Mouse (Mus musculus): ENCODE data around the gene Bcl2. TPM values are rescaled to one million over a fixed set of nuclear protein-coding genes. Genes with fewer than 3 reads are reported as not detected.
A peak's percentile ranks its signal among the peaks of the same experiment; 100 is the strongest.

Gene Bcl2
- total RNA-seq, 1 experiment from 2014 or later = 6.0 TPM

DNA sequence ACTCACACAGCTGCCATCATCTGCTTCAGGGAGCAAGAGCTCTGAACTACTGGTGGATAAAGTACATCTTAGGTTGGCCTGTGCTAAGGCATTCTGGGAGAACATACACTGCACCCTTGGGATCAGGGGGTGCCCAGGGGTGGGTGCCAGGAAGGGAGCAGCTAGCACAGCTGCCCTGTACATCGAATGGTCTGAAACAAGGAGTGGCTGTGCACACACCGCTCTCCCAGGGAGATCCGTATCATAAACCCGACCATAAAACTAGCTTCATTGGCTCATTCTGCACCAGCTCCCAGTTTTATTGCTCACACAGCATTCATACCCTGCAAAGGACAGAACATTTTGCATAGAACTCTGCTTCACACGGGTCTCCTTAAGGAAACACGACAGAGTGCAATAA lies 127.3 kb downstream of the Bcl2 start:
- DNase-seq = no peak

DNA sequence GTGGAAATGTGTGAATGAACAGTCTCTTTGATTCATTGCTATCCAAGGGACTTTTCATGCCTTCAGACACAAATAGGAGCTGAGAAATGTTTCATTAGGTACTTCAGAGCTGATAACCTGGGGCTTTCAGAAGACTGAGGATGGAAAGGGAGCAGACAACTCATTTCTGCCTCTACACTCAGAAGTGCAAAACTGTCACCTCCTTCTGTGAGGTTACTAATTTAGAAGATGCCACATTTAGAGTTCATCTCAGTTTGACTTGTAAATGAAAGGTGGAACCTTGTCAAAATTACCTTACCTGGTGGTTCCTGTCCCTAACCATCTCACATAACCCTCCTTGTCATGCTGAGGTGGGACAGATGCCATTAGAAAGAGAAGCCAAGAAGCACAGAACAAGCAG lies 128.7 kb downstream of the Bcl2 start:
- no peak for DNase-seq

DNA sequence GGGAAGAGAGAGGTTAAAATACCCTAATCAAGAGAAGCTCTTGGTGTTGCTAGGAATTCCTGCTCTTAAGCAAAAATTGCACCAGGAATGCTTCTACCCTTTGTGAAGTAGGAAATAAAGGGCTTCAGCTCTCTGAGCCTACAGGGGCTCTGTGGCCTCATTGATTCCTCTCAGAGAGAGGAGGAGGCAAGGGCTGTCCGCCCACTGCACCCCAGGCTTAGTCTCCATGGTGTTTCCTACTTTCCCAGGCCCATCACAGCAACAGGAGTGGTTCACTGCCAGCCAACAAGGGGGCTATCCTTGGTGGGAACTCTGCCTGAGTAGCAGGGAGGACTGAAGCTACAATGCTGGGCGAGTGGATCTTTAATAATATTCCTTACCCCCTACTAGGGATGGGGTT lies 129.2 kb downstream of the Bcl2 start:
- DNase-seq = no peak

DNA sequence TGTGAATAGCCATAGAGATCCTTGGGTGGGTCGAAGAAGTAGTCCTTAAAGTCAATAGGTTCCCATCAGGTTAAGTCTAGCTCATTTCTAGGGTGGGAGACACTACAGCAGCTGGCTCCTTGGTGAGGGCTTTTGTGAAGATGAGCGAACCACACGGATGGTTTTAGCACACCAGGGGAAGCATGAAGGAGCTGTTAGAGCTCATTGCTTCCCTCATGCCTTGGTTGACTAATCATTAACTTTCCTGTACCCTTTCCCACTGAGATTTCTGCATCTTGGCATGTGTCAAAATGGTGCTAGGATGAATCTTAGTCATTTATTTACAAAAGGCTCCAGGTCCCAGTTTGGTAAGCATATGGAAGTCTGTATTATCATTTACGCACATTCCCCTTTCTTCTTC lies 129.8 kb downstream of the Bcl2 start:
- DNase-seq = no peak

DNA sequence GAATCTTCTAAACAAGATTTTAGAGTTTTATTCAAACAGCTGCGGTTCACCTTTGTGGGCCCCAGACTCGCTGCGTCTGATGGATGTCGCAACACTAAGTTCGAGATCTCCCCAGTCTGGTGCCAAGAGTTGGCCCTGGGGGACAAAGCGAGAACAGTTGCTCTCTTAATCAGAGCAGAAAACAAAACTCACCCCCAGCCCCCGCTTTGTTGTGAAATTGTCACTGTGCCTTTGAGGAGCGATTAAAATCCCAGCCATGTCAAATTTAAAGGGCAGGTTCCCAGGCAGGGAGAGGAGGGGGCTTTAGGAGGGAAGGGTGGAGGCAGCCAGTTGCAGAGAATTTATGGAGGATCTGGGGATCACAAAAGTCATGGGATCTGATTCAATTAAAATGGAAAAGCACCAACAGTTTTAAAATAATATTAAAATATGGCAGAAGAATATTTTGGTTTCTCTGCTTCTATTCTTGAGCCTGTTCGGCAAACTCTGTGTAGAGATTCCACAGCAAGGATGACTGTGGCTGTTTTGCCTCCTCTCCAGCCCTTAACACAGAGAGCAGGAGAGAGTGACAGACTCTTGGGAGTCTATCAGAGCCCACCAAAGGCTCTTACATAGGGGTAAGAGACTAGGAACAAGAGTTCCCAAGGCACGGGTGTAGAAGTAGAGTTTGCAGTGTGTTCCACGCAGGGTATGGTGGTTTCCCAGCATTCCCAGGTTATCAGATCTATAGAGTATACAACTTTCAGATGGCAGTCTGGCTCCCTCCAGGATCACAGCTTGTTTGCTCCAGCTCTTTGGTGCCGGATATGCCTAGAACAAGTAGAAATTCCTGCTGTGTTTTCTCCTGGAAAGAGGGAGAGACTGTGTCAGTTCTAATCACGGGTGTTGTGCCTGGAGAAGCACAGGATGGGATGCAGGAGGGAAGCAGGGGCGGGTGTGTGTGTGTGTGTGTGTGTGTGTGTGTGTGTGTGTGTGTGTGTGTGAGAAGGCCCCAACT lies 130.5 kb downstream of the Bcl2 start:
- DNase-seq = peak; percentile 79

DNA sequence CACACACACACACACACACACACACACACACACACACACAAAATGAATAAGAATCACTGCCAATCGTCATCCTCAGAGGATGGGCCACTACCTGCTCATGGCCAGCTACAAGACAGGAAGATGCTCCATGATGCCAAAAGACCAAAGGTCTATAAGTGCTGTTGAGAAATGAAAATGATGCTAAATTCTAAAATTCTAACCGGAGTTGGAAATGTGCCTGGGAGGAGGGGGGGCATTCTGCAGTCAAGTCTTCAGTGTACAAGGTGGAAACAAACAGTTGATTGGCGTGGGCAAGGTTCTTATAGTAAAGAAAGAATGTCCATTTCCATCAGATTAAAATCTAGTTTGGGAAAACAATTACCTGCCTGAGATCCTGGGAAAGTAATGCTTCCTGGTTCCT lies 131.3 kb downstream of the Bcl2 start:
- DNase-seq = no peak

DNA sequence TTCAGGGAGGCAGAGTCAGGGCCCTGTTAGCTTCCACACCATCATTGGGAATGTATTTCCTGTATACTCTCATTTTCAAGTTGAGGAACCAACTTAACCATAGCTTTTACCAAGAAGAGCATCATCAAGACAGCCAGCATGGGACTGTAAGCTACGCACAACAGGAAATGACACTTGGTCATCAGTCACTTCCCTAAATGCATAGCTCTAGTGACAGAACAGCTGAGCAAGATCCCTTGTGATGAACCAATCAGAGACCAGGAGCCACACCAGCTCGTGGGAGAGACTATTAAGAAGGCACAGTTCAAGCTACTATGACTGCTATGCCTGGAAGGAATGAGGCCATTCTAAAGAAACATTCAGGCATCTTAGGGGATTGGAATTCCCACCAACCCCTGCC lies 132.3 kb downstream of the Bcl2 start:
- DNase-seq = no peak

DNA sequence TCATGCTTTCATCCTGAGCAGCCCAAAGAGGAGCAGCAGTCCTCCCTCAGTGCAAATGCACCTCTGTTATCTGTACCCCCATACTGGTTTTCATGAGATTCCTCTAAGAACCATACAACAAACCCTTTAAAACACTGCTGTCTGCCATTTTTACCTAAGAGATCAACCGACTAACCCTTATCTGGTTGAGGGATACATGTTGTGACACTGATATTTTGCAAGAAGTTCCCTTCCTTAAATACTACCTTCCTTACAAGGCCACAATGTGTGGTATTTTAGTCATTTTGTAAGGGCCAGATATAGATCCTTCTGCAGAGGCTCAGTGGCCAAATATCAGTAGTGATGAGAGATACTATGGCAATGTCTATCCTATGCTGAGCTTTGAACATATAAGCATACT lies 134.3 kb downstream of the Bcl2 start:
- no peak for DNase-seq

DNA sequence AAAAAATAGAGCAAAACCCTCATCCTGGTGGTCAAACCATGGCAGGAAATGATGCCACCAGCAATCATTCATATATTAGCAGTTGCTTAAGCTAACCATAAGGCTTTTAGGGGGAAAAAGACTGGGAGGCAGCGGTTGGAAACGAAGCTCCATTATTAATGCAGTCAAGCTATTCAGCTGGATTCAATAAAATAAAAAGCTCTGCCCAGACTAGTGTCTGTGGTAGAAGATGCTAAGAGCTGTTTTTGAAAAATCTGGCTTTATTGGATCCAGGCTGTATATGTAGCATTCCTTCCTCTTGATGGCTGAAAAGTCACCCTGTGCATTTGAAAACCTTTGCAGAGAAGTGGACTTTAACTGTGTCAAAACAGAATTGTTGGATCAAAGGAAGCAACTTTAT lies 141.6 kb downstream of the Bcl2 start:
- no peak for DNase-seq

DNA sequence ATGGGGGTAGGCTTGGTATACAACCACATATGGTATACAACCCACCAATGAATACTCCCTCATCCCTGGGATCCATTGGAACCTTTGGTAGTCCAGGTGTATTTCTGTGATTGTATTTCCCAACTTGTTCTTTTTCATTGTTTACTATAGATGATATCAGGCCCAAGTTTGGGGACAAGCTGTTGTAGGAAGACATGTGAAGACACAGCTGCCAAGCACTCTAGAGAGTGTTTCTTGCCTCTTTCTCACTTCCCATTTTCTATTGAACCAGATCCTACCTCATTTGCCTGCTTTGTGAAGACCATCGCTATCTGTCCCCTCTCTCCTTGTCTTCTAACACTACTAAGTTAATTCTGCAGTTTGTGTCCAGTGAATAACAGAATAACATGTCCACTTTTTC lies 143.2 kb downstream of the Bcl2 start:
- no peak for DNase-seq

DNA sequence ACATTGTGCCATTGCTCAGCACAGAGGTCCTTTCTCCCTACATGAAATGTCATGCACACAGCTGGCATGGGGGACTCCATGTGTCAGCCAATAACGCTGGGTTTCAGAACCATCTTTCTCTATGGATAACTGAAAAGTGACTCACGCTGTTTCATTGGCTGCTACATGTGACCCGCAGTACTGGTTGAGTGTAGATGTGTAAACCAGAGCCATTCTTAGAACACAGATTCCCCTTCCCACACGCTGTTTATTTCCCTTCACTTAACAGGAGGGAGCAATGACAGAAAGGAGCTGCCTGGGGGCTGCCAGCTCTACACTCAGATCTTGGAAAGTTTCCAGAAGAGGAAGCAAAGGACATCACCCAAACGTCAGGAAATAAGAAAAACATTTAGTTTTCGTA lies 143.7 kb downstream of the Bcl2 start:
- no peak for DNase-seq

DNA sequence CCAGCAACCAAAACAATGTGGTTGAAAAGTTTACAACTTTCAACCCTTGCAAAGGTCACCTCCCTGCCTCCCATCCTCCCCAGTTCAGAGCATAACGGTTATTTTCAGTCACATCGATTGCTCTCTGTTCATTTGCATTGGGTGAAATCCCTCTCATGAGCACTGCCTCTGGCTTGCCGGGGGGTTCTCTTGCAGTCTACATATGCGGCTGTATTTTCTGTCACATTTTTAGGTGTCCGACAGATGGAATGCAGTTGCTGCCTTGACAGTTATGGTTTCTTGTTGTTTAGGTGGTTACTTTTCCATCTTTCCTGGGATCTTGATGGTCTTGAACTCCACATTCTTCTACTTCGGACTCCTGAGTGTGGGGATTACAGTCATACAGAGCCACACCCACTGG lies 144.4 kb downstream of the Bcl2 start:
- DNase-seq = no peak

DNA sequence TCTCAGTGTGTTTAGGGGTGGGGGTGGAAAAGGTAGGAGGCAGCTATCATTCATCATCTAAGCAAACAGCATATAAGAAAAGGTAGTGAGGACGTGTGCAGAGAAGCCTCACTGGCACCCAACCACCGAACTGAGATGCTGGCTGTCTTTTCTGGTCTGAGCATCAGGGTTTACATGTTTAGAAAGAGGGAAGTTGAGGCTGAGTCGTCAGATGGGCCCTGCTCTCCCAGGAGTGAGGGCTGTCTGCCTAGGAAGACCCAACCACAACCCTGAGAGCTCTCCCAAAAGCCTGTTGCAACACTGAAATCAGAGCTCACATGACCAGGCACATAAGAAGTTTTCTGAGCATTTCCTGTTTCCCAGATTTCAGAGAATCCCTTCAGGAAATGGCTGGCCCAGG lies 145.2 kb downstream of the Bcl2 start:
- no peak for DNase-seq

DNA sequence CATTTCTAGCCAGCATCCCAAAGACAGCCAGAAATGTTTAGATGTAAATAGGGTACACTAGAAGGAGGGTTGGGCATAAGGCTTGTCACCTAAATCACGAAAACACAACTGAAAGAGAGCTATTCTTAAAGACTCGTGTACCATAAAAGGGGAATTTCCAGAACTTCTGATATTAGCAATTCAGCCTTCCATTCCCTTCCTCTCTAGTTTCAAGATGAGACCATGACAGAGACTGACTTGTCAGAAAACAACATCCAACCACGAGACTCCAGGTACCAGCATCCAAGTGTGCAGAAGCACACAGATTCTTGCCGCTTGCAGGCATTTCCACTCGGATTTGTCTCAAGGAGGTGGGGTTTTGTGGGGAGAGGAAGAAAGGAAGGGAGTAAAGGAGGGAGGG lies 146.6 kb downstream of the Bcl2 start:
- DNase-seq = no peak

DNA sequence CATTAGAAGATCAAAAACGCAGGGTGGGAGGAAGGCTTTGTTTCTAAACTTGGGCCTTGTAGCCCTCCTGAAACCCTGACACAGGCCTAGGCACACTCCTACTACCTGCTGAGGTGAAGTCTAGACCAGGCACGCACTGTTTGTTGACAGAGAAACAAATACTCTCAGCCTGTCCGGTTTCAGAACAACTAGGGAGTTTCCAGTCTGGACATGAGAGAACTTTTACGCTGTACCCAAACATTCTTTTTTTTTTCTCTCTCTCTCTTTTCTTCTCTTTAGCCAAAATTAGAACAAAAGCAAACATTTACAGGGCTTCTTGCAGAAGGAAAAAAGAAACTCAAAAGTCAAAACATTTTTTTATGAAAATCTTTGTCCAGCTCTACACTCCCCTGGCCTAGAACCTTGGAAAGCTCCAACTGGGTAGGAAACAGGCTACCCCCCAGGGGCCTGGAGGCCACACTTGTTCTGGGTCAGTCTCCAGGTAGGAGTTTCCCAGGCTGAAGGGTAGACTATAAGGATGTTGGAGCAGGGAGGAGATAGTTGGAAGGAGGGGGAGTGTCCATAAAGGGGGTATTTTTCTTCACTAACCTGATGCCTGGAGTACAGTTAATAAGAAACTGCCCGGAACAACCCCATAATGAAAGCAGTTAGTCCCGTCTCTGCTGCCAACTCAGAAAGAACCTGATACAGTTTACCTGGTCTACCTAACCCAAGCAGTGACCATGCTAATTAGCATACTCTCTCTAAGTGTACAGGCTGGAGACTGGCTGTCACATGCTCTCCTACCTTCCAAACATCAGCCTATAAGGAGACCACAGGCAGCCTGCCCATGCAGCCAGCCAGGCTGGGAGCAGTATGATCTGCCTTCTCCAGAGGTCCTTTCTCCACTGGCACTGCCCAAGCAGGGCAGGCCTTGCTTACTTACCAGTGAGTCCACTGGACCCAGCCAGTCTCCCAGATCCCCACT lies 147.7 kb downstream of the Bcl2 start:
- no peak for DNase-seq

DNA sequence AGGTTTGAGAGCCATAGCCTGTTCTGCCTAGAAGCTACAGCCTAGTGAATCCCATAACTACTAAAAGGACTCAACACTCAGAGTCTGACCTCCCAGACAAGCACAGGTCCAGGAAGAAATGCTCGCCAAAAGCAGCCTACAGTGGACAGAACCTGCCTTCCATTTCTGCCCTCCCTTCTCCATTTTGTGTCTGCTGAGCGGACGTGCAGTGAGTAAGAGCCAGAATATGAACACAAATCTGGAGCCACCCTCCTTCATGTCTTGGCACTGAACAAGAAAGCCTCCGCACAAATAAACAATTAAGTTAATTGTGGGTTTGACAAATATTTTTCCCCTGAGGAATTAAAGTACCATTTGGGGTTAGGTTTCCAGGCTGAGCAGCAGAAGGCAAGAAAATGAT lies 148.8 kb downstream of the Bcl2 start:
- DNase-seq = no peak

DNA sequence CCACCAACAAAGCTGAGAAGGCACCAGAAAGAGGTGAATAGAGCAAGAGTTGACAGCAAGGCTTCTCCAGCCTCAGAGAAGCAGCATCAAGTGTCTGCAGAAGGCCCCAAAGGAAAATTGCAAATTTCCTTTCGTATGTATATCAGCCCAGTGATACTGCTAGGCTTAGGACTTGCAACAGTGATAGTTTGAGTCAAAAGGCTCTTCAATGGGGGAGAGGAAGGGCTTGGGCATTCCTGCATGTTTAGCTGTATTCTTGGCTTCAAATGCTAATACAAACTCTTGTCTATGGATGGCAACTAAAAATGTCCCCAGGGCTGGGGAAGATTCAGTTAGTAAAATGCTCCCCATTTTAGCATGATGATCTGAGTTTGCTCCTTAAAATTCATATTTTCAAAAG lies 149.6 kb downstream of the Bcl2 start:
- no peak for DNase-seq

DNA sequence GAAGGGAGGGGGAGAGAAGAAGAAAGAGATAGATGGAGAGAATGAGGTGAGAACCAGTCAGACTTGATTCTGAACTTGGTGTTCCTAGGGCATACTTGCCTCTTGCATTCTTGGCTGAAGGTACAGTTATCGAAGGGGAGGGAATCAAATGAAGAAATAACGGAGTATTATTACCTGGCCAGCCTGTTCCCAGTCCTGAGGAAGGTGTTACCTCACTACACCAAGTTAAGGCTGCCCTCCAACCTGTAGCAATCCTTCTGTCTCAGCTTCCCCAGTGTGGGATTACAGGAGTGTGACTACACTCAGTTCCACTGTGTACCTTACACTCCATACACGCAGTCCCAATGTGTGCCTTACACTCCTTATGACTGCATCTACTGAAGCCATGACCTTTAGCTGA lies 151.3 kb downstream of the Bcl2 start:
- no peak for DNase-seq

DNA sequence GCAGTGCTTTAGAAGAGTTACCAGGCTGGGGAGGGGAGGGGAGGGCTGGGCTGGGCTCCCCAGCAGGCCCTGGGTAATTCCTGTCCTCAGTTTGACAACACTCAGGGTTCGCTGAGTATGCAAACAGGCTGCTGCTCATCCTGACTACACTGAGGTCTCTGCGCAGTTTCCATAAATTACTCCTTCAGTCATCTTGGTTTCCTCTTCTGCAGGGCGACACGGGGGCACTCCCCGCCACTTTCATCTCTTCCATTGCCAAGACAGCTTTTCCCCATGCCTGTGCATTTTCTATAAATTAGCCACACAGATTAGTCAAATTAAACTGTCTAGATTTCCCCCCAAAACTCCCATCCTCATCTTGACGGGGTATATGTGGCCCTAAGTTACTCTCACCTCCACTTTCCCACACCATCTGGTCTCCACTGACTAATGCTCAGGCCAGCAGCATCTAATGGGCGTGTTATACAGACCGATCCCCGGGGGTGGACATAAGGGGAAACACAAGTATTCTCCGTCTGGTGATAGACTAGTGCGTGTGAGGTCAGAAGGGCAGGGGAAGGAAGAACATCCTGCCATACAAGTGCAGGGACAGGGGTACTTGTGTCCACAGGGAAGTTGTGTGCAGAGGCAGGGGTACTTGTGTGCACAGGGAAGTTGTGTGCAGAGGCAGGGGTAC lies 152.9 kb downstream of the Bcl2 start:
- DNase-seq = no peak

DNA sequence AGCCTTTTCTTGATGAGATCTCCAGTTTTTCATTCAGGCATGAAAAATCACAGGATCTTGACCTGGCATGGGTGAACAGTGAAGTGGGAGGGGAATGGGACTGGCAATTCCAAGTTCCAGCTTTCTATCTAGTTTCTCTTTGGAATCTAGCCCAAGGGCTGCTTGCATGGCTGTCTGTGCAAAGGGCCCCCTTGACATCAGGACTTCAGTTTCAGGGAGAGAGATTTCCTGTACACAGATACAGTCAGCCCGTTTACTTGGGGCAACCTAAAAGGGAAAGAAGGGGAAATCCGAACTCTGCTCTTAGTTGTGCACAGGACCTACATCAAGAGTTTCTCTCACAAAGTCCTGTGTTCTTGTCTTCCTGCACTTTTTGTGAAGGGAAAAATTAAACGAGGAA lies 154.0 kb downstream of the Bcl2 start:
- no peak for DNase-seq

DNA sequence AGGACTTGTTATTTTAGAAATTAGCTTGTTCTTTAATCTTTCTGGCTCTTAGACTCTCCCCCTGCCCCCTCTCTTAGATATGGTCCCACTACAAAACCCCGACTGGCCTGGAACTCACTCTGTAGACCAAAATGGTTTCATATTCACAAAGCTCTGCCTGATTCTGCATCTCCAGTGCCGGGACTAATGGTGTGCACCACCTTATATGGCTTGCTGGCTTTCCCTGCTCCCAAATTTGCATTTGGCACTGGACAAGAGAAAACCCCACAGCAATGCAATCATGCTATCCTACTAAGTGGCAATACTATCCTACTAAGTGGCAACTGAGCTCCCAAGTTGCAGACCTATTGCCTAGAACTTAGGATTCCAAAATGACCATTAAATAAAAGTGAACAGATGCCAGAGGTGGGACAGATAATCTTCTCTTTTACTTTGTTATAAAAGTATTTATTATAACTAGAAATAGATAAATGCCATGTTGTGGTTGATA lies 154.9 kb downstream of the Bcl2 start:
- DNase-seq = no peak

DNA sequence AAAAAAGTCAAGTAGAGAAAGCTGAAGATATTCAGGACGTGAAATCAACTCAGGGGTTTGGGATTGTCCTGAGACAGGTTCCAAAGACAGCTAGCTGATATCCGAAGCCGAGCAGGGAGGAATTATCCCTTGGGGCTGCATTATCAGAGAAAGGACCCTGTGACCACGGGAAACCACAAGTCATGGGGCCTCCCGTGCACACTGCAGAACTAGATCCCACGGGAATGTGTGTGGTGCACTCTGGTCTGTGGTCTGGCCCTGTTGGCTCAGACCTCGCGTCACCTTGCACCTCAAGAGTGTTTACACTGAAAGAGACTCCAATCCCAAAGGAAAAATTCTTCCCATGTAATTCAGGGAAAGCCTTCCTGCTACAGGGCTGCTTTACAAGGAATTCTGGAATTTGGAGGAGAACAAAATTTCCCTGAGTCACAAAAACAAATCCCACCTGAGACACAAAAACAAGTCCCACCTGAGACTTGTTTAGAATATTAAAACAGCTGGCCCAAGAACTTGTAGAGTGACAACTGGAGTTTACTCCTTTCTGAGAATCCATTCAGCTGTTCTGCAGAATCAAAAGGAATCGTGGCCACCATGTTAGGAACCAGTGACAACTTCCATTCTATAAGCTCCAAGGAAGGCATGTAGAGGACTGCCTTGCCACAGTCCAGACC lies 158.4 kb downstream of the Bcl2 start:
- no peak for DNase-seq

All from adrenal gland, postnatal 14 days (tissue).